Mouse (Mus musculus) liver, embryonic 16.5 days (tissue): ENCODE data around the gene Rreb1. TPM values are rescaled to one million over a fixed set of nuclear protein-coding genes. Genes with fewer than 3 reads are reported as not detected.

Experiments
- ATAC-seq: fragments of 200-750 bp; cut with Nextera tagmentation; 2 replicates; pipeline ENCODE4 v1.8.0; 2017; ENCODE audit warnings: low read depth, mild to moderate bottlenecking, moderate number of reproducible peaks, moderate library complexity
- H3K27ac ChIP-seq: fragments of 300-500 bp; sonication (generic); 2 replicates; pipeline ENCODE4 v1.5.1; 2014; ENCODE audit warnings: mild to moderate bottlenecking, low read length
- H3K27me3 ChIP-seq: fragments of 300-500 bp; sonication (generic); 2 replicates; pipeline ENCODE4 v1.6.1; 2014; ENCODE audit warnings: low read depth, low read length, mixed read lengths; ENCODE audit not compliant: control insufficient read depth, insufficient read depth
- H3K36me3 ChIP-seq: fragments of 300-500 bp; sonication (generic); 2 replicates; pipeline ENCODE4 v1.6.1; 2014; ENCODE audit warnings: mild to moderate bottlenecking; ENCODE audit not compliant: control insufficient read depth, insufficient read depth
- H3K4me1 ChIP-seq: fragments of 300-500 bp; sonication (generic); 2 replicates; pipeline ENCODE4 v1.6.1; 2014; ENCODE audit warnings: low read depth, low read length, mixed read lengths; ENCODE audit not compliant: control insufficient read depth
- H3K4me2 ChIP-seq: fragments of 300-500 bp; sonication (generic); 2 replicates; pipeline ENCODE4 v1.6.1; 2014; ENCODE audit warnings: low read depth, low read length, mixed read lengths
- H3K4me3 ChIP-seq: fragments of 300-500 bp; sonication (generic); 2 replicates; pipeline ENCODE4 v1.5.1; 2014; ENCODE audit warnings: low read depth, mild to moderate bottlenecking, low read length
- H3K9ac ChIP-seq: fragments of 300-500 bp; sonication (generic); 2 replicates; pipeline ENCODE4 v1.6.1; 2014; ENCODE audit warnings: low read depth, low read length
- H3K9me3 ChIP-seq: fragments of 300-500 bp; sonication (generic); replicated peaks from 2 replicates; pipeline ENCODE4 v1.6.1; 2016; ENCODE audit warnings: low read length; ENCODE audit not compliant: control insufficient read depth
- WGBS: fragments of 180-500 bp; shearing (Covaris S2); extraction: QIAGEN DNeasy Blood & Tissue Kit; methylation state at CpG from one replicate; pipeline ENCODE4 v1.1.7; 2014; ENCODE audit not compliant: insufficient replicate concordance; 5-methylcytosine and 5-hydroxymethylcytosine counted together
- polyA plus RNA-seq: library from polyadenylated mRNA; unstranded; fragments of >200 nt; fragmentation: Nextera tagmentation; extraction: Ambion mirVana; gene quantifications from 2 replicates; pipeline ENCODE4 v1.2.1, GENCODE M21; 2015

Gene Rreb1
- polyA plus RNA-seq, 1 experiment from 2014 or later = 5.9 TPM

GRCm38 (mm10) chr13:37816736-37817135 is 38.5 kb downstream of the Rreb1 start:
- Histone ChIP-seq H3K4me1 (peaks cover 6% of the 10 kb centered on the region; the same call in 1 of the 2 replicates), H3K4me3 (no peak overlapping the region), H3K36me3 (no peaks in the 10 kb centered on the region), H3K9ac (no peak overlapping the region), H3K27me3 (no peaks in the 10 kb centered on the region), H3K9me3 (no peaks in the 10 kb centered on the region), H3K4me2 (no peak overlapping the region), H3K27ac (no peak overlapping the region)
- ATAC-seq = no peak
- 76% methylated on average over 5 of the region's 5 CpGs for WGBS

- WGBS = 14% methylated on average over 4 of the region's 4 CpGs
- Histone ChIP-seq H3K27me3 (no peaks in the 10 kb centered on the region), H3K4me2 (no peak overlapping the region), H3K4me3 (no peak overlapping the region), H3K36me3 (no peaks in the 10 kb centered on the region), H3K27ac (no peak overlapping the region), H3K9ac (no peak overlapping the region), H3K9me3 (no peaks in the 10 kb centered on the region), H3K4me1 (peaks cover 21% of the 10 kb centered on the region)
- peak; percentile 5; the same call in 1 of the 2 replicates for ATAC-seq
Measured at GRCm38 (mm10) chr13:37821413-37821812, 43.2 kb downstream of the Rreb1 start.

GRCm38 (mm10) chr13:37824331-37824920 is 46.2 kb downstream of the Rreb1 start:
- Histone ChIP-seq H3K4me2 (peak overlapping the region; percentile 100; the same call in 1 of the 2 replicates), H3K27ac (peak overlapping the region; percentile 73), H3K9ac (peak overlapping the region; percentile 82; the same call in 1 of the 2 replicates), H3K36me3 (no peaks in the 10 kb centered on the region), H3K4me1 (peaks cover 38% of the 10 kb centered on the region), H3K27me3 (no peaks in the 10 kb centered on the region), H3K9me3 (no peaks in the 10 kb centered on the region), H3K4me3 (no peak overlapping the region)
- ATAC-seq = no peak
- WGBS = 21% methylated on average over 4 of the region's 4 CpGs

- Histone ChIP-seq H3K27ac (peak overlapping the region; percentile 73), H3K4me2 (peak overlapping the region; percentile 100), H3K9me3 (no peaks in the 10 kb centered on the region), H3K4me3 (peak overlapping the region; percentile 82), H3K27me3 (no peaks in the 10 kb centered on the region), H3K9ac (peak overlapping the region; percentile 82), H3K36me3 (no peaks in the 10 kb centered on the region), H3K4me1 (peaks cover 38% of the 10 kb centered on the region)
- ATAC-seq = peak; percentile 37
- 2% methylated on average over 27 of the region's 27 CpGs for WGBS
Measured at GRCm38 (mm10) chr13:37824956-37825645, 46.9 kb downstream of the Rreb1 start.

- under 1% methylated on average over 43 of the region's 43 CpGs for WGBS
- Histone ChIP-seq H3K4me1 (peaks cover 45% of the 10 kb centered on the region), H3K27me3 (no peaks in the 10 kb centered on the region)
Measured at GRCm38 (mm10) chr13:37825646-37826280, 47.6 kb downstream of the Rreb1 start.

GRCm38 (mm10) chr13:37826281-37826993 is 48.2 kb downstream of the Rreb1 start:
- Histone ChIP-seq H3K9ac (peak overlapping the region; percentile 82), H3K4me2 (peak overlapping the region; percentile 100), H3K27me3 (no peaks in the 10 kb centered on the region), H3K4me3 (peak overlapping the region; percentile 82), H3K9me3 (no peaks in the 10 kb centered on the region), H3K4me1 (peaks cover 48% of the 10 kb centered on the region), H3K27ac (peak overlapping the region; percentile 84), H3K36me3 (no peaks in the 10 kb centered on the region)
- peak; percentile 26 for ATAC-seq
- WGBS = under 1% methylated on average over 62 of the region's 65 CpGs

More at GRCm38 (mm10) chr13:37825646-37826280, 47.6 kb downstream of the Rreb1 start:
- Histone ChIP-seq H3K9me3 (no peaks in the 10 kb centered on the region), H3K4me3 (peak overlapping the region; percentile 82), H3K9ac (peak overlapping the region; percentile 82), H3K27ac (peak overlapping the region; percentile 84), H3K4me2 (peak overlapping the region; percentile 100), H3K36me3 (no peaks in the 10 kb centered on the region)
- peak; percentile 73 for ATAC-seq

GRCm38 (mm10) chr13:37826994-37827262 is 48.7 kb downstream of the Rreb1 start:
- H3K36me3 ChIP-seq = no peaks in the 10 kb centered on the region
- H3K4me3 ChIP-seq = peak overlapping the region; percentile 82
- no peaks in the 10 kb centered on the region for H3K27me3 ChIP-seq
- peaks cover 49% of the 10 kb centered on the region for H3K4me1 ChIP-seq
- ATAC-seq = peak; percentile 27
- WGBS = under 1% methylated on average over 35 of the region's 36 CpGs
- peak overlapping the region; percentile 82 for H3K9ac ChIP-seq
- no peaks in the 10 kb centered on the region for H3K9me3 ChIP-seq
- peak overlapping the region; percentile 84 for H3K27ac ChIP-seq
- peak overlapping the region; percentile 100 for H3K4me2 ChIP-seq

GRCm38 (mm10) chr13:37827263-37827995 is 49.2 kb downstream of the Rreb1 start:
- Histone ChIP-seq H3K4me1 (peaks cover 54% of the 10 kb centered on the region), H3K36me3 (no peaks in the 10 kb centered on the region), H3K9me3 (no peaks in the 10 kb centered on the region), H3K27ac (peak overlapping the region; percentile 84), H3K4me3 (peak overlapping the region; percentile 82), H3K9ac (peak overlapping the region; percentile 82), H3K4me2 (peak overlapping the region; percentile 100), H3K27me3 (no peaks in the 10 kb centered on the region)
- WGBS = under 1% methylated on average over 67 of the region's 69 CpGs
- peak; percentile 58 for ATAC-seq
